Mouse (Mus musculus) kidney, adult 2 months (tissue): Measurements from ENCODE around the gene Gm9922.

Source experiments
- CTCF ChIP-seq: fragments of 200-500 bp; conservative IDR thresholded peaks from 2 replicates; pipeline ENCODE4 v1.5.1; 2011; ENCODE audit warnings: low read depth, mild to moderate bottlenecking, control low read depth, low read length, moderate library complexity, mixed read lengths; ENCODE audit not compliant: insufficient read depth, insufficient read length
- POLR2A ChIP-seq: fragments of 200-500 bp; IDR thresholded peaks from one replicate; pipeline ENCODE4 v1.6.1; 2011; ENCODE audit warnings: low read depth, low read length, control low read depth

DNA sequence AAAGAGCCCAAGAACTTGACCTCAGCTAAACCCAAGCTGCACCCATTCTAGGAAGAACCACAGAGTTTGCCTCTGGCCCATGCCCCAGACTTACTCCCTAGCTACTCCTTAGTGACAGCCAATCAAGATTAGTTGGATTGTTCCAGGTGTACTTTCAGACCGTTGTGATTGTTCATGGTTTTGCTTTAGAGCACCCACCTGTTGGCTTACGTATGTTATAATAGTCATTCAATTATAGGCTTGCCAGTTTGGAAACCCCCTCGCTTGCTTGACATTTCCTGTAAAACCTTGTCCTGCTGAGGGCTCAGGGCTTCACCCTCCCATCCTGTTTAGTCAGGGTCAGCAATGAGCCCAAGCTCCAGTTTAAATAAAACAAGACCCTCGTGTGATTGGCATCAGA is 25.1 kb downstream of the Gm9922 start:
- TF ChIP-seq CTCF (no peak), POLR2A (no peak)
